Mouse (Mus musculus) myocyte (in vitro differentiated cells): ENCODE data around the gene Gm20390.

Experiments
- CEBPB ChIP-seq: IDR thresholded peaks from 2 replicates; pipeline ENCODE4 v1.6.1; 2011; ENCODE audit warnings: mild to moderate bottlenecking, moderate library complexity; ENCODE audit not compliant: poor library complexity, insufficient read depth, severe bottlenecking
- E2F4 ChIP-seq: IDR thresholded peaks from one replicate; pipeline ENCODE4 v1.6.1; 2011; ENCODE audit warnings: mild to moderate bottlenecking, control low read depth, moderate library complexity; ENCODE audit not compliant: insufficient read depth
- POLR2A ChIP-seq: IDR thresholded peaks from one replicate; pipeline ENCODE4 v1.6.1; 2011; ENCODE audit warnings: low read depth, mild to moderate bottlenecking, control low read depth, moderate library complexity; ENCODE audit not compliant: insufficient read length
- TCF12 ChIP-seq: IDR thresholded peaks from one replicate; pipeline ENCODE4 v1.6.1; 2011; ENCODE audit warnings: mild to moderate bottlenecking, control low read depth; ENCODE audit not compliant: poor library complexity, insufficient read depth, severe bottlenecking

DNA sequence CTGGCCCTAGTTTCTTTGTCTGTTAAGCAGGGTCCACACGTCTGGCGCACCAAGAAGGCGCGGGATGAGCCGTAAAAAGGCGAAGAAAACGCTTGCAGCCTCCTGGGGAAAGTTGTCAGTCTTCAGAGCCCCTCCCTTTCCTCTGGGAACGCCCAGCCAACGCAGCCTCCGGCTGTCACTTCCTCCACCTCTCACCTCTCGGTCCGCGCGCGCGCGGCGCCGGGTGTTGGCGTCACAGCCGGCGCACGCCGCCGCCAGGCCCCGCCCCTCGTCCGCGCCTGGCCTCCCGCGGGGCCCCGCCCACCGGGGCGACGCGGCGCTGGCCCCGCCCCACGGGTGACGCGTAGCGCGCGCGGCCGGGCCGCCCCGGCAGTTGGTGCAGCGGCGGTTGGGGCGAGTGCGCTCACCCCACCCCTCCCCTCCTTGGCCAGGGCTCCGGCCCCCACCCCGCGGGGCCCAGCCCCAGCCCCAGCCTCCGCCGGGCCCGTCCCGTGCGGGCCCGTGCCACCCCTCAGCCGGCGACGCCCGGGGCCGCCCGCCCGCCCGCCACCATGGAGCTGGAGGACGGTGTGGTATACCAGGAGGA lies 27.7 kb upstream of the Gm20390 start, which contains the start of gene Spag9:
- TF ChIP-seq POLR2A = peak; percentile 84
- no peak for TF ChIP-seq TCF12
- no peak for TF ChIP-seq E2F4
- TF ChIP-seq CEBPB = no peak
